Mouse (Mus musculus) midbrain, embryonic 11.5 days (tissue): ENCODE data around the gene Tmc7. TPM values are rescaled to one million over a fixed set of nuclear protein-coding genes. Genes with fewer than 3 reads are reported as not detected.
A peak's percentile ranks its signal among the peaks of the same experiment; 100 is the strongest.

Experiments
- ATAC-seq: fragments of 200-750 bp; cut with Nextera tagmentation; 2 replicates; pipeline ENCODE4 v1.8.0; 2017; ENCODE audit warnings: moderate TSS enrichment, moderate library complexity; ENCODE audit not compliant: low FRiP score
- DNase-seq: peaks from one replicate; pipeline ENCODE4 v3.0.0; 2015; ENCODE audit warnings: low spot score; ENCODE audit errors: missing footprints
- H3K27ac ChIP-seq: fragments of 300-500 bp; sonication (generic); 2 replicates; pipeline ENCODE4 v1.5.1; 2014; ENCODE audit warnings: low read depth, low read length
- H3K27me3 ChIP-seq: fragments of 300-500 bp; sonication (generic); 2 replicates; pipeline ENCODE4 v1.6.1; 2014; ENCODE audit warnings: mild to moderate bottlenecking, low read length, moderate library complexity, mixed read lengths; ENCODE audit not compliant: control insufficient read depth, insufficient read depth
- H3K36me3 ChIP-seq: fragments of 300-500 bp; sonication (generic); 2 replicates; pipeline ENCODE4 v1.6.1; 2014; ENCODE audit warnings: mild to moderate bottlenecking, low read length, moderate library complexity, mixed read lengths; ENCODE audit not compliant: control insufficient read depth, insufficient read depth
- H3K4me1 ChIP-seq: fragments of 300-500 bp; sonication (generic); 2 replicates; pipeline ENCODE4 v1.6.1; 2014; ENCODE audit warnings: low read length; ENCODE audit not compliant: control insufficient read depth, insufficient read depth
- H3K4me2 ChIP-seq: fragments of 300-500 bp; sonication (generic); 2 replicates; pipeline ENCODE4 v1.6.1; 2014; ENCODE audit warnings: mild to moderate bottlenecking, moderate library complexity
- H3K4me3 ChIP-seq: fragments of 300-500 bp; sonication (generic); 2 replicates; pipeline ENCODE4 v1.5.1; 2014; ENCODE audit warnings: low read depth, low read length
- H3K9ac ChIP-seq: fragments of 300-500 bp; sonication (generic); 2 replicates; pipeline ENCODE4 v1.6.1; 2014; ENCODE audit warnings: low read length
- H3K9me3 ChIP-seq: fragments of 300-500 bp; sonication (generic); 2 replicates; pipeline ENCODE4 v1.6.1; 2016; ENCODE audit warnings: low read length; ENCODE audit not compliant: control insufficient read depth
- WGBS: fragments of 180-500 bp; shearing (Covaris S2); extraction: QIAGEN DNeasy Blood & Tissue Kit; methylation state at CpG from one replicate; pipeline ENCODE4 v1.1.7; 2014; 5-methylcytosine and 5-hydroxymethylcytosine counted together
- polyA plus RNA-seq: library from polyadenylated mRNA; unstranded; fragments of >200 nt; fragmentation: Nextera tagmentation; extraction: Ambion mirVana; gene quantifications from 2 replicates; pipeline ENCODE4 v1.2.1, GENCODE M21; 2014

The Tmc7 gene
- polyA plus RNA-seq, 1 experiment from 2014 or later: 9.8 TPM

- peak overlapping the region; percentile 86 for H3K9ac ChIP-seq
- peaks cover 4% of the 10 kb centered on the region; the same call in 1 of the 2 replicates for H3K4me1 ChIP-seq
- no peaks in the 10 kb centered on the region for H3K27me3 ChIP-seq
- no peaks in the 10 kb centered on the region for H3K9me3 ChIP-seq
- H3K4me3 ChIP-seq: peak overlapping the region; percentile 69
- peak; percentile 96 for ATAC-seq
- DNase-seq: no peak
- H3K36me3 ChIP-seq: no peaks in the 10 kb centered on the region
- WGBS: 1% methylated on average over 36 of the region's 36 CpGs
- peak overlapping the region; percentile 59 for H3K4me2 ChIP-seq
- peak overlapping the region; percentile 96 for H3K27ac ChIP-seq
Measured at GRCm38 (mm10) chr7:118532519-118533177, 51.9 kb downstream of the Tmc7 start.

- 91% methylated on average over 4 of the region's 4 CpGs for WGBS
Measured at GRCm38 (mm10) chr7:118526967-118527366, 57.6 kb downstream of the Tmc7 start.

GRCm38 (mm10) chr7:118522077-118522476, 62.5 kb downstream of the Tmc7 start:
- Histone ChIP-seq H3K27ac (no peak overlapping the region), H3K36me3 (peaks cover 8% of the 10 kb centered on the region; the same call in 1 of the 2 replicates), H3K27me3 (no peaks in the 10 kb centered on the region), H3K4me3 (no peak overlapping the region), H3K9ac (no peak overlapping the region), H3K9me3 (no peaks in the 10 kb centered on the region), H3K4me2 (no peak overlapping the region), H3K4me1 (no peaks in the 10 kb centered on the region)
- 82% methylated on average over 5 of the region's 5 CpGs for WGBS
- ATAC-seq (no peak), DNase-seq (no peak)

More at GRCm38 (mm10) chr7:118526967-118527366, 57.6 kb downstream of the Tmc7 start:
- no peak overlapping the region for H3K27ac ChIP-seq
- peaks cover 8% of the 10 kb centered on the region; the same call in 1 of the 2 replicates for H3K36me3 ChIP-seq
- no peak overlapping the region for H3K4me2 ChIP-seq
- H3K4me3 ChIP-seq: no peak overlapping the region
- no peak for DNase-seq
- peaks cover under 1% of the 10 kb centered on the region; the same call in 1 of the 2 replicates for H3K4me1 ChIP-seq
- H3K9ac ChIP-seq: no peak overlapping the region
- no peaks in the 10 kb centered on the region for H3K27me3 ChIP-seq
- no peak for ATAC-seq
- no peaks in the 10 kb centered on the region for H3K9me3 ChIP-seq

- WGBS: 87% methylated on average over 8 of the region's 8 CpGs
- DNase-seq (no peak), ATAC-seq (no peak)
- H3K4me3 ChIP-seq: no peak overlapping the region
- no peak overlapping the region for H3K9ac ChIP-seq
- H3K9me3 ChIP-seq: no peaks in the 10 kb centered on the region
- no peak overlapping the region for H3K4me2 ChIP-seq
- H3K36me3 ChIP-seq: 0 out of 2 replicates have a peak, but pooled peaks cover 2% of the 10 kb centered on the region
- no peaks in the 10 kb centered on the region for H3K4me1 ChIP-seq
- H3K27me3 ChIP-seq: no peaks in the 10 kb centered on the region
- no peak overlapping the region for H3K27ac ChIP-seq
Measured at GRCm38 (mm10) chr7:118519661-118520060, 64.9 kb downstream of the Tmc7 start.

- Histone ChIP-seq H3K4me1 (no peaks in the 10 kb centered on the region), H3K4me3 (no peak overlapping the region), H3K27ac (no peak overlapping the region), H3K27me3 (no peaks in the 10 kb centered on the region), H3K9me3 (no peaks in the 10 kb centered on the region), H3K9ac (no peak overlapping the region), H3K4me2 (no peak overlapping the region), H3K36me3 (0 out of 2 replicates have a peak, but pooled peaks cover 2% of the 10 kb centered on the region)
- 2% methylated on average over 18 of the region's 18 CpGs for WGBS
- DNase-seq (peak; percentile 98), ATAC-seq (peak; percentile 88)
Measured at GRCm38 (mm10) chr7:118518687-118519086, 65.8 kb downstream of the Tmc7 start.

- H3K9me3 ChIP-seq: no peaks in the 10 kb centered on the region
- H3K4me3 ChIP-seq: no peak overlapping the region
- 74% methylated on average over 2 of the region's 2 CpGs for WGBS
- H3K36me3 ChIP-seq: no peaks in the 10 kb centered on the region
- H3K4me2 ChIP-seq: no peak overlapping the region
- H3K9ac ChIP-seq: no peak overlapping the region
- no peak overlapping the region for H3K27ac ChIP-seq
- ATAC-seq: peak; percentile 61; the same call in 1 of the 2 replicates
- H3K4me1 ChIP-seq: no peaks in the 10 kb centered on the region
- no peaks in the 10 kb centered on the region for H3K27me3 ChIP-seq
- peak; percentile 87 for DNase-seq
Measured at GRCm38 (mm10) chr7:118517819-118518218, 66.7 kb downstream of the Tmc7 start.

GRCm38 (mm10) chr7:118508556-118508955, 76.0 kb downstream of the Tmc7 start:
- H3K4me2 ChIP-seq: no peak overlapping the region
- H3K27ac ChIP-seq: no peak overlapping the region
- no peak overlapping the region for H3K9ac ChIP-seq
- H3K4me3 ChIP-seq: no peak overlapping the region
- no peaks in the 10 kb centered on the region for H3K4me1 ChIP-seq
- no peaks in the 10 kb centered on the region for H3K36me3 ChIP-seq
- H3K9me3 ChIP-seq: no peaks in the 10 kb centered on the region
- WGBS: 82% methylated on average over 7 of the region's 7 CpGs
- no peaks in the 10 kb centered on the region for H3K27me3 ChIP-seq
- ATAC-seq (no peak), DNase-seq (no peak)

- no peak overlapping the region for H3K27ac ChIP-seq
- no peak overlapping the region for H3K4me2 ChIP-seq
- no peak overlapping the region for H3K4me3 ChIP-seq
- DNase-seq (no peak), ATAC-seq (no peak)
- H3K9ac ChIP-seq: no peak overlapping the region
- no peaks in the 10 kb centered on the region for H3K9me3 ChIP-seq
- H3K36me3 ChIP-seq: no peaks in the 10 kb centered on the region
- no peaks in the 10 kb centered on the region for H3K4me1 ChIP-seq
- no peaks in the 10 kb centered on the region for H3K27me3 ChIP-seq
- 68% methylated on average over 4 of the region's 4 CpGs for WGBS
Measured at GRCm38 (mm10) chr7:118503844-118504243, 80.7 kb downstream of the Tmc7 start.

- no peaks in the 10 kb centered on the region for H3K9me3 ChIP-seq
- no peak overlapping the region for H3K4me2 ChIP-seq
- no peaks in the 10 kb centered on the region for H3K36me3 ChIP-seq
- H3K9ac ChIP-seq: no peak overlapping the region
- H3K4me1 ChIP-seq: no peaks in the 10 kb centered on the region
- WGBS: 71% methylated on average over 8 of the region's 8 CpGs
- H3K4me3 ChIP-seq: no peak overlapping the region
- H3K27ac ChIP-seq: no peak overlapping the region
- ATAC-seq (no peak), DNase-seq (no peak)
- H3K27me3 ChIP-seq: no peaks in the 10 kb centered on the region
Measured at GRCm38 (mm10) chr7:118502333-118502732, 82.2 kb downstream of the Tmc7 start.
